Mouse (Mus musculus): ENCODE data around the gene Aldh4a1. TPM values are rescaled to one million over a fixed set of nuclear protein-coding genes. Genes with fewer than 3 reads are reported as not detected.

Aldh4a1 gene
- 26.2 and 30.9 TPM in 2 replicates for polyA plus RNA-seq (2012; rRNA removed)

GRCm38 (mm10) chr4:139622373-139623282, at the start of gene Aldh4a1:
Gene Aldh4a1, plus strand, starts transcription at chr4:139622866.

GRCm38 (mm10) chr4:139602357-139603244, 20.1 kb upstream of the Aldh4a1 start, which contains the start of gene Gm21969:
Gene Gm21969, plus strand, starts transcription at chr4:139603186.

GRCm38 (mm10) chr4:139653238-139653637, 30.6 kb downstream of the Aldh4a1 start, which contains the start of gene Tas1r2:
Gene Tas1r2, plus strand, starts transcription at chr4:139653538.

Other genes starting within 250 kb of the Aldh4a1 start
- gene Iffo2, start 92.3 kb upstream of the Aldh4a1 start, polyA plus RNA-seq (2012; rRNA removed): 1.4 TPM in 2 replicates
- gene Gm21969, start 19.7 kb upstream of the Aldh4a1 start, polyA plus RNA-seq (2012; rRNA removed): not detected in 2 replicates
- 0.01 TPM in 1 of 2 replicates, not detected in the other for gene Tas1r2, start 30.7 kb downstream of the Aldh4a1 start, polyA plus RNA-seq (2012; rRNA removed)
- 0.06 TPM in 1 of 2 replicates, not detected in the other for gene Pax7, start 210.7 kb downstream of the Aldh4a1 start, polyA plus RNA-seq (2012; rRNA removed)